9 mouse cellular contexts compared by ENCODE assay signal in genomic region chr2:5730364-5730792, GRCm38 (mm10). TPM values are rescaled to one million over a fixed set of nuclear protein-coding genes. Genes with fewer than 3 reads are reported as not detected.
DNase-seq lines count a peak whose midpoint lies in the region; ATAC-seq and TF ChIP-seq lines count a peak whose summit lies in the region.
"Had no signal": no experiment of that assay in that cellular context is flagged by ENCODE, and none has a peak within 500 bp of the region (broad histone marks: within the 10 kb centered on the region; RNA-seq: fewer than 3 reads in every experiment).

No protein-coding gene starts in this region.

- no peak overlapping the region for H3K4me3 ChIP-seq in C2C12 (ENCODE audit: insufficient read depth, poor library complexity, severe bottlenecking)
- no peak overlapping the region for H3K4me3 ChIP-seq in embryonic facial prominence, embryonic 14.5 days (ENCODE audit: low read depth, low read length)
- H3K4me3 ChIP-seq in stomach, postnatal 0 days (ENCODE audit: low read depth, low read length) = no peak overlapping the region
- no peak overlapping the region for H3K4me3 ChIP-seq in thymus, adult 2 months (ENCODE audit: control insufficient read depth, insufficient read depth, low read length)
- H3K4me3 ChIP-seq: erythroblast, embryonic 14.5 days had no signal

- H3K27ac ChIP-seq in embryonic facial prominence, embryonic 14.5 days (replicated peaks; ENCODE audit: low read depth, low read length) = peak overlapping the region; percentile 10; the same call in 1 of the 2 replicates
- H3K27ac ChIP-seq in stomach, postnatal 0 days (replicated peaks) = peak overlapping the region; percentile 64
- no peak overlapping the region for H3K27ac ChIP-seq in thymus, adult 2 months (ENCODE audit: control insufficient read depth, insufficient read depth, low read length)

- no peaks in the 10 kb centered on the region for H3K27me3 ChIP-seq in C2C12 (ENCODE audit: control insufficient read depth, insufficient read depth, insufficient read length)
- no peaks in the 10 kb centered on the region for H3K27me3 ChIP-seq in embryonic facial prominence, embryonic 14.5 days (replicated peaks; ENCODE audit: control insufficient read depth, insufficient read depth, low read length)
- H3K27me3 ChIP-seq in stomach, postnatal 0 days (ENCODE audit: control insufficient read depth, insufficient read depth, low read length) = no peaks in the 10 kb centered on the region
- no peaks in the 10 kb centered on the region for H3K27me3 ChIP-seq in thymus, adult 2 months (ENCODE audit: control insufficient read depth, insufficient read depth, low read length)

- no peak for TF ChIP-seq POLR2A in thymus, adult 2 months (IDR thresholded peaks at IDR 0.05; ENCODE audit: control insufficient read depth, extremely low read depth, insufficient read depth, low read length, poor library complexity)

- H3K9me3 ChIP-seq in embryonic facial prominence, embryonic 14.5 days (ENCODE audit: control insufficient read depth, low read length) = no peaks in the 10 kb centered on the region
- no peaks in the 10 kb centered on the region for H3K9me3 ChIP-seq in stomach, postnatal 0 days (ENCODE audit: control insufficient read depth, low read length)

- no peak overlapping the region for H3K9ac ChIP-seq in embryonic facial prominence, embryonic 14.5 days (ENCODE audit: low read depth, low read length)
- H3K9ac ChIP-seq in stomach, postnatal 0 days (ENCODE audit: low read length) = 0 out of 2 replicates have a peak overlapping the region, but pooled peaks have one; percentile 13

- H3ac ChIP-seq in C2C12 (ENCODE audit: control insufficient read depth, insufficient read length, low read depth) = no peak overlapping the region

- 32% methylated on average over 15 of the region's 15 CpGs for WGBS in embryonic facial prominence, embryonic 14.5 days
- WGBS in stomach, postnatal 0 days = 19% methylated on average over 15 of the region's 15 CpGs
- WGBS in thymus, adult 2 months = 88% methylated on average over 15 of the region's 15 CpGs

- no peak for TF ChIP-seq EP300 in stomach, postnatal 0 days (optimal IDR thresholded peaks at IDR 0.05)

- no peaks in the 10 kb centered on the region for H3K36me3 ChIP-seq in C2C12 (ENCODE audit: control insufficient read depth, insufficient read depth)
- no peaks in the 10 kb centered on the region for H3K36me3 ChIP-seq in embryonic facial prominence, embryonic 14.5 days (ENCODE audit: control insufficient read depth, insufficient read depth, low read length)
- H3K36me3 ChIP-seq in stomach, postnatal 0 days (ENCODE audit: control insufficient read depth, insufficient read depth, low read length) = no peaks in the 10 kb centered on the region
- H3K36me3 ChIP-seq in thymus, adult 2 months (ENCODE audit: control insufficient read depth, insufficient read depth, low read length) = no peaks in the 10 kb centered on the region

- H3K4me1 ChIP-seq in embryonic facial prominence, embryonic 14.5 days (ENCODE audit: control insufficient read depth, insufficient read depth, low read length) = peaks cover 15% of the 10 kb centered on the region
- H3K4me1 ChIP-seq in stomach, postnatal 0 days (replicated peaks; ENCODE audit: control insufficient read depth, insufficient read depth) = peaks cover 4% of the 10 kb centered on the region; the same call in 1 of the 2 replicates
- no peaks in the 10 kb centered on the region for H3K4me1 ChIP-seq in thymus, adult 2 months (replicated peaks; ENCODE audit: control insufficient read depth, insufficient read depth, low read length)

- intact Hi-C loops in gastrocnemius, postnatal 14 days (cut with DNase I; ENCODE audit: low total_unique reads) = no loop called here

- H3K79me3 ChIP-seq in C2C12 (ENCODE audit: low read depth) = no peaks in the 10 kb centered on the region

- peak overlapping the region; percentile 29; the same call in 1 of the 2 replicates for H3K4me2 ChIP-seq in embryonic facial prominence, embryonic 14.5 days (ENCODE audit: low read depth, low read length)
- 0 out of 2 replicates have a peak overlapping the region, but pooled peaks have one; percentile 11 for H3K4me2 ChIP-seq in stomach, postnatal 0 days (replicated peaks; ENCODE audit: low read depth)

- DNase-seq in frontal cortex, postnatal 25 days (ENCODE audit: low spot score in 2 of 2) = no peak
- peak; percentile 53 for DNase-seq in embryonic facial prominence, embryonic 14.5 days (ENCODE audit: low spot score)
- DNase-seq in layer of hippocampus, postnatal 36 days = peak; percentile 33 to 48
- DNase-seq in stomach, postnatal 0 days (ENCODE audit: low spot score) = peak; percentile 25
- DNase-seq in gastrocnemius, postnatal 14 days = no peak
- DNase-seq in thymus, adult 2 months = no peak

- ATAC-seq in frontal cortex, adult (ENCODE audit: low TSS enrichment) = peak; percentile 74; the same call in 1 of the 2 replicates
- ATAC-seq in embryonic facial prominence, embryonic 14.5 days (ENCODE audit: low read depth) = peak; percentile 76; the same call in 1 of the 2 replicates
- peak; percentile 69; the same call in 1 of the 2 replicates for ATAC-seq in stomach, postnatal 0 days (ENCODE audit: low FRiP score, low TSS enrichment)

- no peak for TF ChIP-seq CTCF in C2C12 (IDR thresholded peaks at IDR 0.05; ENCODE audit: control insufficient read depth, insufficient read depth, insufficient read length)
- no peak for TF ChIP-seq CTCF in stomach, postnatal 0 days (IDR thresholded peaks at IDR 0.05; ENCODE audit: low read depth)
- no peak for TF ChIP-seq CTCF in thymus, adult 2 months (IDR thresholded peaks at IDR 0.05; ENCODE audit: borderline replicate concordance, control insufficient read depth, extremely low read depth, insufficient read depth, low read length, poor library complexity)

- H3K79me2 ChIP-seq in C2C12 (ENCODE audit: control insufficient read depth, insufficient read depth) = no peaks in the 10 kb centered on the region

TF ChIP-seq in C2C12, 6 proteins besides CTCF, POLR2A, EP300 and RAD21:
- TF ChIP-seq FOSL1 (IDR thresholded peaks at IDR 0.05; ENCODE audit: insufficient read depth, low read length, poor library complexity, severe bottlenecking) (peak; percentile 53), CEBPB (IDR thresholded peaks at IDR 0.05; ENCODE audit: low read depth) (peak; percentile 45), MAX (IDR thresholded peaks at IDR 0.05) (no peak)
TF ChIP-seq in C2C12: peak in this region for 2.

RNA-seq across cellular contexts. Expression of gene Camk1d, which starts 16.1 kb away (rescaled TPM):
- polyA plus RNA-seq in C2C12 (2012; fragmentation: generic; extraction: Trizol) = 1.6 TPM
- 6.2 and 7.0 TPM in 2 replicates for polyA plus RNA-seq in embryonic facial prominence, embryonic 14.5 days (2014; fragmentation: Nextera tagmentation; extraction: Ambion mirVana)
- total RNA-seq in layer of hippocampus, postnatal 36 days (2021) = 100 to 1,000 TPM; 168 to 171 TPM
- 6.7 and 8.4 TPM in 2 replicates for polyA plus RNA-seq in stomach, postnatal 0 days (2015; fragmentation: Nextera tagmentation; extraction: Ambion mirVana)
- total RNA-seq in gastrocnemius, postnatal 14 days (2021) = 1 to 10 TPM; 1.7 to 2.3 TPM
- 13.2 and 25.6 TPM in 2 replicates for polyA plus RNA-seq in thymus, adult 2 months (2012; rRNA removed)

Comparison
In these comparisons a context has a peak if more than half of its experiments do, and no peak if none do; other contexts are left out.
1. DNase-seq: peak in embryonic facial prominence, embryonic 14.5 days (single experiment), layer of hippocampus, postnatal 36 days (2 of 2) and stomach, postnatal 0 days (single experiment); none in frontal cortex, postnatal 25 days (0 of 2), gastrocnemius, postnatal 14 days (single experiment) and thymus, adult 2 months (single experiment).
2. Peak in every context shown above with its lines, with median percentiles within 50 percentile points of each other: ATAC-seq.